Mouse (Mus musculus): ENCODE data around the gene Pomt2.

DNA sequence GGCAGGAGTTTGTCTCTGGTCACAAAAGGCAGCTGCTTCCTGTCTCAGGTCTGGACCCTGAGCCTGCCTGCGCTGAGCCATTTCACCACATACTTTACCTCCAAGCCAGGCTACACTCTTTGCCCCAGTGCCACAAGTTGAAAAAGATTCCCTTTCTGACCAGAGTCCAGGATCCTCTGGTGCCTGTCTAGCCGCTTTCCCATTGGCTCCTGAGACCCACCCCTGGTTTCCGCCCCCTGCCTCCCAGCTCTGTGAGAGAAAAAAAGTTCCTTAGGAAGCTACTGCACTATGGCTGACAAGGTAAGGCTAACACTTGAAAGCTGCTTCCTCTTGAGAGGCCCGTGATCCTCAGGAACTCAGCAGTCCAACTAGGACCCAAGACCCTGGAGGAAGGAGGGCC, 9.6 kb upstream of the Pomt2 start:
- TF ChIP-seq CTCF (IDR thresholded peaks at IDR 0.05; ENCODE audit: low read depth, low read length) (no peak), POLR2A (IDR thresholded peaks at IDR 0.05; ENCODE audit: insufficient read depth, low read length) (no peak)

Measured in ES-Bruce4 (cell line).